Mouse (Mus musculus): ENCODE results near the gene Rprd1b. TPM values are rescaled to one million over a fixed set of nuclear protein-coding genes. Genes with fewer than 3 reads are reported as not detected.

Rprd1b gene
- total RNA-seq, 2 experiments from 2014 or later, result 29.0 to 36.3 TPM

DNA sequence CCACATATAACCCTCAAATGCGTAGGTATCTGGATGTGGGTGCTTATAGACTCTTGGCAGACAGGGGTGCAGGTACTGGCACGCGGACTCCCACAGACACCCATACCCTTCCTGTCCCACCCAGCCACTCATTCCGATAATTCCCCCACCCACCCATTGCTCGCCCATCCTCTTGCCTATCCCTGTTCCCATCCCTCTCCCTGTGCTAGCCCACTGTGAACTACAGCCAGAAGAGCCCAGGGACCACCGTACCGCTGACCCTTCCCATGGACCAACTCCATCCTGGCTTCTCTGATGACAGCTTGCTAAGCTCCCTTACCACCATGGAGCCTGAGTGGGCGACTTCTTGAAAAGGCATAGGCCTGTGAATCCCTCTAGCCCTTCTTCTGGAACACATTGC is 118.7 kb downstream of the Rprd1b start:
- DNase-seq, result no peak

DNA sequence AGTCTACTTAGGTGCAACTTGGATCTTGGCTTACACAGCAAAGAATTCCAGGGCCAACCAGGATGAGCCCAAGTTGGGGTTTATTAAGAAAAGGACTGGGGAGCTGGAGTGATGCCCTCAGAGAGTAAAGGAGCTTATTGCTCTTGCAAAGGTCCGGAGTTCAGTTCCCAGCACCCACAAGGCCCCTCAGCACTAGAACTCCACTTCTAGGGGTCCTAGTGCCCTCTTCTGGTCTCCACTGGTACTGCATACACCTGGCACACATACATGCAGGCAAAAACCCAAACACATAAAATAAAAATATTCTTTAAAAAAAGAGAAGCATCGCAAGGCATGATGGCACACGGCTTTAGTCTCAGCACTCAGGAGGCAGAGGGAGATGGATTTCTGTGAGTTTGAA is 122.8 kb downstream of the Rprd1b start:
- DNase-seq, result no peak

DNA sequence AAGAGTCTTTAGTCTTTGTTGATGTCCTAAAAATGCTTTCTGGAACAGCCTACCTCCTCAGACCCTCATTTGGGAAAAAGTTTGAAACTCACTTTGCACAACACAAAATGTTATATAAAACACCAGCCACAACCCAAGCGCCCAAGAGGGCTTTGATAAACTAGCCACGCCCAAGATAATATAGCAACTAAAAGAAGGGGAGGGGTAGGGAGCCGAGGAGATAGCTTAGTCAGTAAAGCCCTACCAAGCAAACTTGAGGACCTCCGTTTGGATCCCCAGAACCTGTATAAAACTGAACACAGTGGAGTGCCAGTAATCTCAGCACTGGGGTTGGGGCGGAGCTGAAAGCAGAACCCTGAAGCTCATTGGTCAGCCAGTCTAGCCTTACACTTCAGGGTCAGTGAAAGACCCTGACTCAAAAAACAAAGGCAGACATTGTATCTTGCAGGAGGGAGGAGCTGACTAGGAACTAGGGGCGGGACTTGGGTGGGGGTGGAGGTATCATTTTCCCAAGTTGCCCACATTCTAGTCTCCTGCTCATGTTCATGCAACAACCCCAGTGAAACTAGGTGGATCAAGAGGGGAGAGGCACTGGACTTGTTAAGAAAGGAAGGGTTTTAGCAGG is 124.5 kb downstream of the Rprd1b start:
- DNase-seq, result no peak

DNA sequence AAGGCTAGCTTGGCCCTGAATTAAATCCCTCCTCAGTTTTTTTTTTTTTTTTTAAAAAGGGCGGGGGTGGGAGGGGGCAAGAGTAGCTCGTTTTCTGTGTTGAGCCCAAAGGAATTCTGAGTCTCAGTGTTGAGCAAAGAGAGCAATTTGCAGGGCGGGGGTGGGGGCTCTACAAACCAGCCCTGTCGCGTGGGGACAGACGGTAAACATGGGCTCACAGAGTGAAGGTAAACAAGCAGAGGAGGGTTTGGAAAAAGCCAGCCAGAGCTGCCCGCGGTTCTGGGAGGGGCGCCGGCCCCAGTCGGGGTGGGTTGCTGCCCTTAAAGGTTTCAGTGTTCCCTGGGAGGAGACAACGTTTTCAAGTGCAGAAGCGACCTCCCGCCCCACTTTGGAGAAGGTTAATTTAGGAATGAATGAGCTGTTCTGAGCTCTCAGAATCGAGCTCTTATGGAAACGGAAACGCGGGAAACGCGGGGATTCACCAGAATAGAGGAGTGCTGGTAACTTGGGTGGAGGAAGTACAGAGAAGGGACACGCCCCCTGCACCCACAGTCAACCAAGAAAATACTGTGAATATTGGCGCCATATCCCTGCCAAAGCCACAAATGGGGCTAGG is 125.5 kb downstream of the Rprd1b start:
- no peak for DNase-seq

DNA sequence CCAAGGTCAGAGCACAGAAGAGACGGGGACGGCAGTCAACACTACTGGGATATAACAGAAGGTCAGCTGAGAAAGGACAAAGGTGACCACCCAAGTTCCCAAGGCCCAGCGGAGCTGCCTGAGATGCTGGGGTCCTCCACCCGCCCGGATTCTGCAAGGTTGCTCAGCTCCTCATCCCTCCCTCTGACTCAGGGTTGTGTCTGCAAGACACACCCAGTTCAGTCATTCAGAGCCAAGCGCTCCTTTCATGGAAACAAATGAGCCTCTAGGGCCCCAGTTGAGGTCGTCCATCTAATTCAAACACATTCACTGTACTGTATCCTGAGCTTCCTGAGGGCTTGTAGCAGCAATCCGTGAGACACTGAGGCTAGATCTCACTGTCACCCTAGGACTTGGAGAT is 126.3 kb downstream of the Rprd1b start:
- no peak for DNase-seq

DNA sequence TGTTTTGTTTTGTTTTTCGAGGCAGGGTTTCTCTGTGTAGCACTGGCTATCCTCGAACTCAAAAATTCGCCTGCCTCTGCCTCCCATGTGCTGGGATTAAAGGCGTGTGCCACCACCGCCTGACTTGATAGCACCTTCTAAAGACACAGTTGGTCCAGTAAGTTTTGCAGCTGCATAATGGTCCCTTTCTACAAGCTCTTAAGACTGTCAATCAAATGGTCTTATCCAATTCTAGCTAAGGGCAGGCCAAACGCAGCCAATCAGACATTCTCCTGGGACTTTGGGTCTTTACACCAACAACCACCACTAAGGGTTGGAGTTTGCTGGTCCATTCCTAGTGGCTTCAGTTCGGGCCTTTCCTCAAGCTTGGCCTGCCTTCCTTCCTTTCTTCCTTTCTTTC is 126.8 kb downstream of the Rprd1b start:
- DNase-seq, result no peak

DNA sequence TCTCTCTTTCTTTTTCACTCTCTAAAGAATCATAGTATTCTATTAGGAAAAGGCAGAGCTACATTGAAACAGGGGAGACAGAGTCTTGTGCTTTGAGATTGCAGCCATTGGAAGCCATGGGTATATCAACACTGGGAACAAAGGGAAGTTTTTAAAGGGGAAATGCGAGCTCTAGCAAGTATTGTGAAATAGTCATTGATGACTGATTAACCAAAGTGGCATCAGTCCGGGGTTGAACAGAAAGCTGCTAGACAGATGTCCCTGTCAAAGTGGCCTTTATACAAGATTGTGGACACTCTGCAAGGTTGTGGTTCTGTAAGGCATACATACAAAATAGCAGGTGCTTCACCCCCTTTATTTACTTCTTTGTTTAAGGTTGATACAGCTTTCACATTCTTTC is 127.3 kb downstream of the Rprd1b start:
- no peak for DNase-seq

DNA sequence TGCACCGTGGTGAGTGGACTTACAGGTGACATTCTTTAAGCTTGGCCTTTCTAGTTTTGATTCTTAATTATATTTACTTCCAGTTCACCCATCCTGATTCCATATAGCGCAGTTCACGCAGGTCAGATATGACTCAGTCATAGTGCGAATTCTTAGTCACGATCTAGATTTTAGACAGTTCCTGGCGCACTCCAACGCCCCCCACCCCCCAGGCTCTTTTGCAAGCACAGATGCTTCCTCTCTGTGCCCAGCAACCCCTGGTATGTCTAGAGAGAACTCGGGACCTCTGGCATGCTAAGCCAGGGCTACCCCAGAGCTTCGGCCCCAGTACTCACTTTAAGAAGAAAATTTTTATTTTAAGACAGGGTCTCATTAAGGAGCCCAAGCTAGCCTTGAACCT is 128.2 kb downstream of the Rprd1b start:
- no peak for DNase-seq

DNA sequence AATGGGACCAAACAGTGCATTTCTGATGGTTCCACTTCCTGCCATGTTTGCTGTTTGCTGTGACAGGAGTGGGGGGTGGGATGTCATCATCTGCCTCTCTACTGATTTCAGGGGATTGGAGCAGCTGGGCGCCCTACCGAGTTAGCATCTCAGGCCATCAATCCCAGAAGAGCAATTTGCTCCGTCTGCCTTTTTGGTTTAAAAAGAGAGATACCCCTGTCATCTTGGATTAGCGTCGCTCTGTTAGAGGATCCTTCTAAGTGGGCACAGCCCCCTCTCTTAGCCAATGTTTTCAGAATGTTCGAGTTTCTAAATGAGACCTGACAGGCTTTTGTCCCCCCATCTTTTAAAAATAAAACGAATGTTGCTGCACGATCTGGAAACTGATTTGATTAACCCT is 129.4 kb downstream of the Rprd1b start:
- no peak for DNase-seq

DNA sequence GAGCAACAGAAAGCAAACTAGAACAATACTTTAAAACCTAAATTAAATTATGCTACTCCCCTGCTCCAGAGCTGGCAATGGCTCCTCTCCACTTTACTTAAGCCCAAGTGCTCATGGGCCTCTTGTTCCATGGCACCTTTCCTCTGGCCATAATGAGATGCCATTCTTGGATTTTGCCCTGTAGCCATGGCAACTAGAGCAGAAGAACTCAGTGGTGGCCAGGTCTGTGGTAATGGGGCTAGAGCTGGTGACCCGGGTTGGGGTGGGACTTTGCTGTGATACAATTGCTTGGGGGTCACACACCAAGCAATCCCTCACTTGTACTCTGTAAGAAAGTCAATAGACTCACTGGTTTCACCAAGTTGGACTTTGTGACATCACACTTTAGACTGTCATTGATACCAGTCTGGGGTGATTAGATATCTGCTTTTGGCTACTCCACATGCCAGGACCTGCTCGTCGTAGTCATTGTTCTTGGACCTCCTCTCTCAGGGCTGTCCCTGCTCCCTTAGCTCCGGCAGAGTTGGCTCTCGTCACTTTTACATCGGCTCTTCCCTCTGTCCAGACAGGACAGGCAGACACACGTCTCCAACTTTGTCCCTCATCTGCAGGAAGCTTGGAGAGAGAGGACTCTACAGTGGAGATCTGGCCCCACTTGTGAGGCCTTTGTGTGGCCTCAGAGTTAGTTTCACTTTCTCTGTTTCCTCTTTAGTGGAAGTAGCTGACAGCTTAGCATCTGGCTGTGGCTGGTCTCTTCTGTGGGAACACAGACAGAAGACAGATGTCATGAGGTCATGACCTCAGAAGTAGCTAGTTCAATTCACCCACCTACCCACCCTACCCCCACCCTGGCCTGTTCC is 131.3 kb downstream of the Rprd1b start:
- peak; percentile 50 for DNase-seq

DNA sequence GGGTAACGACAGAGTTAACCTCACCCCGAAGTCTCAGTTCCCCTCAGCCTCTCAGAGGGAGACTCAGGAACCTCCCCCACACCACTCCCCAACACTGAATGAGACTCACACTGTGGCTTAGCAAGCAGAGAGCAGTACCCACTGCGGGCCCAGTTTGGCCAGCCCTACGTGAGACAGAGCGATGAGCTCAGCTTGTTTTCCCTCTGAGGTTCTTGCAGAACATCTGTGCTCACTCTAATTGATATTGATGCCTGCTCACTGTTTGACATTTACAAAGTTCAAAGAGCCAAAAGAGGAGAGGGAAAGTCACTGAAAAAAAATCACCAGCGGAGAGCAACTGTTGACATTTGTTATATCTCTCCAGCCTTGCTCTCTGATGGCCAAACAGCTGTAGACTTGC is 133.5 kb downstream of the Rprd1b start:
- no peak for DNase-seq

DNA sequence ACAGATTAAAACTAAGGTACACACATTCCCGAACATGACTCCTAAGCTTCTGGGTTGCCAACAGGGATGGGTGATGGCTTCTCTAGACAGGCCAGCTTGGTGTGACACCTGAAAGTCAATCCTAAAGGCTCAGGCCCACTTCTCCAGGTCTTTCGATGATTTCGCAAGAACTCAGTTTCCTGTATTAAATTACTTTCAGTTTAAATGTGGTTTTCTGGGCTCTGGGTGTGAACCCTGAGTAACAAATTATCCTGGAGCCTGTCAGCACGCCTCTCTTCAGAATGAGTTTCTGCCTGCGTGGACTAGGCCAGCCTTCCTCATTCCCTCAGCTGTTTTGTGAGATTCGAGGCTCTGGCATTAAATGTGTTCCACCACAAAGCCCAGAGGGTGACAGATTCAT is 134.7 kb downstream of the Rprd1b start:
- DNase-seq, result no peak

DNA sequence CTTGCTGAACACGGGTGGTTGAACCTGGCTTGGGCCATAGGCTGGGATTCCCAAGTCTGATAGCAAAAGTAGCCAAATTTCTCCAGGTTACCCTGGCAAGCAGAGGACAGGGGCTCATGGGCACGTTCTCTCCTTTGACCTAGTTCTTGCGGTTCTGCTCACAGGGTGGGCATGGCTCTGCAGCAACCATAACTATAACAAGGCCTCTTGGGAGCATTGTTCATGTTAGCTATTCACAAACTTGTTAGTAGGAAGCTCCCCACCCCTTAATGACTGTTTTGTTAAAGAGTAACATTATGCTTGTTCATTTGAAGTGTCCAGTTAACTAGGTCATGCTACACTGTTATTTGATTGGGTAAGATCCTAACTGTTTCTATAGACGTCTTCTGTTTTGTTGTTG is 137.5 kb downstream of the Rprd1b start:
- no peak for DNase-seq

DNA sequence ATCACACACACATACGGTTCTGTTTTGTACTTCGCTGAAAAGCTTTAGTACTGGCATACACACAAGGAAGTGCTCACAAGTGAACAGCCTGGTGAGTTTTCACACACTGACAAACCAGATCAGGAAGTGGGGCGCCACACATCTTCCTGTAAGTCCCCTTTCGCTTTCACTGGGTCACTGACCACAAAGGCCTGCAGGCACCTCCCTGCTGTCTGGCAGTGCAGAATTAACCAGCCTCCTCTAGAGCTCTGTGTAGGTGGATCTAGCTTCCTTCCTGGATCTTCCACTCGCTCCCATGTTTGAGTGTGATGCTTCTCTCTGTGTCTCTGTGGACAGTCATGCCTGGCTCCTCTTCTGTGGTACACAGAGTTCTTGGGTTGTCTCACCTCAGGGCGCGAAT is 138.3 kb downstream of the Rprd1b start:
- DNase-seq, result no peak

DNA sequence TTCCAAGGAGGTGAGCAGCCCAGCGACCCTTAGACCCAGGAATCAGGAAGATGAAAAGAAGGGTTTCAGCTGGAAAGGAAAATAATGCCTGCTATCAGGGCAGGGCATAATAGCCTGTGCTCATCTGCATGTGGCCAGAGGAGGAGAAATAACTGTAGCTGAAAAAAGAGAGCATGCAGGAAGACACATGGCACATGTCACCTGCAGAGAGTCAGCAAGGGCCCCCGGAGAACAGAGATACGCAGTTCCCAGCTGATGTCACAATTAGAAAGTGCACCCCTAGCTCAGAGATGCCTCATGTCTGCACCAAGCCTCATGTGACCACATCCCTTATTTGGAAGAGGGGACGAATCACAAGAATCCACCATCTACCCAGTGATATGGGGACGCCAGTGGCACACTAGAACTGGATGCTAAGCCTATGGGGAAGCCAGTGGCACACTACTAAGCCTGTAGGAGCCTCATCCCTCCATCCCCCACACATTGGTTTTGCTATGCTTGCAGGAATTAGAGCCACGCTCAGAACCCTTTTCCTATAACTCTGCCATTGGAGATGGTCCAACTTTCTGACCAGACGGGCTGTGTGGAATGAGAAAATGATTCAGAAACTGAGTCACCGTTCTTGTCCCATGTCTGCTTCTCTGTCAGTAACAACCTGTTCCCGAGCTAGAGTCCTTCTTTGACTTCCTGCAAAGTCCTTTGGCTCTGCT is 139.4 kb downstream of the Rprd1b start:
- DNase-seq, result no peak

DNA sequence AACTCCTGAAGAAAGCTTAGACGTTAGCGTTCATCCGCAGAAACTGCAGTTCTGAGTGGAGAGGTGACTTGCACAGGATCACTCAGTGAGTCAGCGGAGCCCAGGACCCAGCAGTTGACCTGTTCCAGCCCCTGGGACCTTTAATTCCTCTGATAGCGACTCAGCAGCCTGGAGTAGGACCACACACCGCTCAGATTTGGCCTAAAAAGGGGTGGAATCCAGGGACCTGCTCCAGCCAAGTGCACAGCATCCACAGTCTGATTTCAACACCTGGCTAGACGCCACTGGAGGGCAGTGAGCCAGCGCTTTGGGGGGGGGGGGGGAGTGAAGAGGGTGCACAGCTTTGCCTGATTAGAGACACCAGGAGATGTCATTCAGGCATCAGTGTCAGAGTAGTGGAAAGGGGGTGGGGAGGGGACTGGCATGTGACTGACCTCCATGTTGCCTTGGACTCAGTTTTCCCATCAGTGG is 140.5 kb downstream of the Rprd1b start:
- peak; percentile 81 for DNase-seq

DNA sequence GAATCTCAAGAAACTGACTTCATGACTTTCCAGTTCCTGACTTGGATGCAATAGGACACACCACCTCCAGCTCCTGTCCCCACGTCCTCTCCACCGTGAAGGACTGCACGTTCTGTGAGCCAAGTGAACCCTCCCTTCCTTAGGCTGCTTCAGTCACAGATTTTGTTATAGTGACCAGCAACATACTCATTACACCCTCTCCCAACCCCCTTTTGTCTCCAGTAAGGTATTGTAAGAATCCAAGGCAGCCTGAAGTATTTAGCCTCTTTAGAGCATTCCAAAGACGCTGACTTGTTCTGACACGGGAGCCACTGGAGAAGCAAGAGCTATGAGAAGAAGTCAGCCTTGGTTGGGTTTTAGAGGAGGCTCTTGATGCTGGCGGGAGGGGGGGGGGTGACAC is 141.1 kb downstream of the Rprd1b start:
- DNase-seq, result no peak

DNA sequence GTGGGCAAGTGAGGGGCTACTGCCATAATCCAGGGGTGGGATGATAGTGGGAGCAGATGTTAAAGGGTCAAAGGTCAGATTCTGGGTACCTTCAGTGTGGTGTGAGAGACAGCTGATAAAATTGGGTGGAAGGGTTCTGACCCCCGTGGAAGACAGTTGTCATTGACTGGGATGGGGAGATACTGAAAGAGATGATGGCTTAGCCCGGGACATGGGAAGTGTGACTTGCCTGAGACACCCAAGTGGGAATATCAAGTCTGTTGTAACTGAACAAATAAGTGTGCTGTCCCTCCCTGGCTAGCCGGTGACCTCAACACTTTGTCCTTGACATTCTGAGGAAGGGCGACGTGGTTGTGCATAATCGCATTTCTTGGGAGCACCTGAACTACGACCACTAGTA is 141.5 kb downstream of the Rprd1b start:
- no peak for DNase-seq

DNA sequence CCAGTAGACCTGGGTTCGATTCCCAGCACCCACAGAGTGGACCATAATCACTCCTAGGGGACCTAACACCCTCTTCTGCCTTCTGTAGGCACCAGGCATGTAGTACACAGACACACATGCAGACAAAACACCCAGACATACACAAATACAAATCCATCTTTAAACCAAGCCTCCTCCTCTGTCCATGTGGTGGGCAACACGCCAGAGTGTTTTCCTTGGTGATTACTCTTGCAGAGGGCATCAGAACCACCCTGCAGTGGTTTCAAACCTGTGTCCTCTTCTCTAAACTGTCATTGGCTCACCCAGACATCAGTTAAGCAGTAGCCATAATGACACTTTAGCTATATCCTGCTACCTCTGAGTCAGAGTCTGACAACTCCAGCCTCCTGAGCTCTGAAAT is 142.1 kb downstream of the Rprd1b start:
- no peak for DNase-seq

DNA sequence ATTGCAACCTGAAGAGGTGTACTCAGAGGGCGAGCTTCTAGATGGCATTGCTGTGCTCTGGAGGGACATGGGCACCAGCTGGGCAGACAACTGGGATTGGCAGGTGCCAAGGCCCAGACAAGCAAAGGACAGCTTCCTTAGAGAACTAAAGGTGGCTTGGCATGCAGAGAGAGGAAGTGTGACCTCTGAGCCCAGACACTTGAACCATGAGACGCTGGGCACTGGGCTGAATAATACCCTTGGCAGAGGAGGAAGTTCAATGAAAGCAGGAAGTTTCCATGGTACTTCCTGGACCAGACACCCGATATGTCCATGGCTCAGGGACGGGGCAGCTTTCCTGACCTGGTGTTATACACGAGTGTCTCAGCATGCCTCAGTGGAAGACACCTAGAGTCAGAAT is 146.1 kb downstream of the Rprd1b start:
- DNase-seq, result no peak

DNA sequence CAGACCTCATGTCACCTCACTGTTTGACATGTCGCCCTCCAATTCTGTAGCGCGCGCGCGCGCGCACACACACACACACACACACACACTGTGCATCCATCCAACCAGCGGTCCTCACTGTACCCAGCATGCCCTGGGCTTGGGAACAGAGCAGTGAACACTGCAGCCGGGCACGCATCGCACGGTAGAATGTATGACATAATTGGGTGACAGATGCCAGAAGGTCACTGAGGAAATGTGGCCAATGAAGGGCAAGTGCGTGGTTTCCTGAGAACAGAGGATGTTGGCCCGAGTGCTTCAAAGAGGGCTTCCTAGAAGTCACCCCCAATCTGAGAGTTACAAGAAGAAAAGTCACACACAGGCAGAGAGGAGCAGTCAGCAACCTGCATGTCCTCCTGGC is 146.7 kb downstream of the Rprd1b start:
- DNase-seq, result no peak

DNA sequence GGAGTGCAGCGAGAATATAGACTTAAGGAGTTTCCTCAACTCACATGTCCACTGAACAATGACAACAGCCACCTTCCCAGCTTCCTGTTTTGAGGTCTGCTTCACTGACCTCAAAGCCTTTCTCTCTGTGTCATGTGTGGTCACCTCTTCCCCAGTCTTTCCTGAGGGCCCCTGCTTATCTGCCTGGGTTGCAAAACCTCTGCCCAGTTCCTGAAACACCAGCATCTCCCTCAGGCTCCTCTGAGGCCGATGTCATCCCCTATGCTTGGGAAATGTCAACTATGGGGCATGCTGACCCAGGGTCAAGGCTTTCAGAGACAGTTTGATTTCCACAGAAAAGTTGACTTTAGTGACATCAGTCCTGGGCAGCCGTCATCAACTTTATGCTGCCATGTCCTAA is 147.1 kb downstream of the Rprd1b start:
- no peak for DNase-seq

DNA sequence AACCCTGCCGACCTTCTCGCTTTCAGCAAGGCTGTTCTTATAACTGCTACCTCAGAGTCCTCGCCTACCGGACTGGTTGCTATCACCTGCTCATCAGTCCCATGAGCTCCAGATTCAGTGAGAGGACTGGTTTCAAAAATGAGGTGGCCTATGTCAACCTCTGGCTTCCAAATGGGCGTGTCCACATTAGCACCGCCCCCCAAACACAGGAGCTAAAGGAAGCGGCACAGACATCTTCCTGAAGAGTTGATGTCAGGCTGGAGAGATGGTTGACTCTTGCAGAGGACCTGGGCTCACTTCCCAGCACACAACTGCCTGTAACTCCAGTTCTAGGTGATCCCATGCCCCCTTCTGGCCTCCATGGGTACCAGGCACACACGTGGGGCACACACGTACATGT is 148.5 kb downstream of the Rprd1b start:
- DNase-seq, result no peak
